Mouse (Mus musculus) kidney, embryonic 14.5 days (tissue): ENCODE results near the gene Phc2. TPM values are rescaled to one million over a fixed set of nuclear protein-coding genes. Genes with fewer than 3 reads are reported as not detected.

ENCODE experiments used
- ATAC-seq: fragments of 200-750 bp; cut with Nextera tagmentation; 2 replicates; pipeline ENCODE4 v1.8.0; 2017; ENCODE audit warnings: moderate number of reproducible peaks, mild to moderate bottlenecking, moderate TSS enrichment, moderate library complexity; ENCODE audit not compliant: low FRiP score, low TSS enrichment
- H3K27ac ChIP-seq: fragments of 300-500 bp; sonication (generic); 2 replicates; pipeline ENCODE4 v1.5.1; 2014; ENCODE audit warnings: low read depth, mild to moderate bottlenecking, low read length, moderate library complexity, mixed read lengths
- H3K27me3 ChIP-seq: fragments of 300-500 bp; sonication (generic); 2 replicates; pipeline ENCODE4 v1.6.1; 2014; ENCODE audit warnings: mild to moderate bottlenecking, low read length; ENCODE audit not compliant: control insufficient read depth, insufficient read depth
- H3K36me3 ChIP-seq: fragments of 300-500 bp; sonication (generic); 2 replicates; pipeline ENCODE4 v1.6.1; 2014; ENCODE audit warnings: low read length, mixed read lengths; ENCODE audit not compliant: control insufficient read depth, insufficient read depth
- H3K4me1 ChIP-seq: fragments of 300-500 bp; sonication (generic); 2 replicates; pipeline ENCODE4 v1.6.1; 2014; ENCODE audit warnings: low read length, mixed read lengths; ENCODE audit not compliant: control insufficient read depth, insufficient read depth
- H3K4me2 ChIP-seq: fragments of 300-500 bp; sonication (generic); replicated peaks from 2 replicates; pipeline ENCODE4 v1.6.1; 2014; ENCODE audit warnings: low read depth, mild to moderate bottlenecking, low read length
- H3K4me3 ChIP-seq: fragments of 300-500 bp; sonication (generic); 2 replicates; pipeline ENCODE4 v1.5.1; 2014; ENCODE audit warnings: mild to moderate bottlenecking, low read length
- H3K9ac ChIP-seq: fragments of 300-500 bp; sonication (generic); 2 replicates; pipeline ENCODE4 v1.6.1; 2014; ENCODE audit warnings: low read depth, mild to moderate bottlenecking, low read length, moderate library complexity
- H3K9me3 ChIP-seq: fragments of 300-500 bp; sonication (generic); 2 replicates; pipeline ENCODE4 v1.6.1; 2016; ENCODE audit warnings: low read length; ENCODE audit not compliant: control insufficient read depth
- WGBS: fragments of 180-500 bp; shearing (Covaris S2); extraction: QIAGEN DNeasy Blood & Tissue Kit; methylation state at CpG from one replicate; pipeline ENCODE4 v1.1.7; 2014; 5-methylcytosine and 5-hydroxymethylcytosine counted together
- polyA plus RNA-seq: library from polyadenylated mRNA; unstranded; fragments of >200 nt; fragmentation: Nextera tagmentation; extraction: Ambion mirVana; gene quantifications from 2 replicates; pipeline ENCODE4 v1.2.1, GENCODE M21; 2014

Phc2 gene
- polyA plus RNA-seq, 1 experiment from 2014 or later = 46.6 TPM

DNA sequence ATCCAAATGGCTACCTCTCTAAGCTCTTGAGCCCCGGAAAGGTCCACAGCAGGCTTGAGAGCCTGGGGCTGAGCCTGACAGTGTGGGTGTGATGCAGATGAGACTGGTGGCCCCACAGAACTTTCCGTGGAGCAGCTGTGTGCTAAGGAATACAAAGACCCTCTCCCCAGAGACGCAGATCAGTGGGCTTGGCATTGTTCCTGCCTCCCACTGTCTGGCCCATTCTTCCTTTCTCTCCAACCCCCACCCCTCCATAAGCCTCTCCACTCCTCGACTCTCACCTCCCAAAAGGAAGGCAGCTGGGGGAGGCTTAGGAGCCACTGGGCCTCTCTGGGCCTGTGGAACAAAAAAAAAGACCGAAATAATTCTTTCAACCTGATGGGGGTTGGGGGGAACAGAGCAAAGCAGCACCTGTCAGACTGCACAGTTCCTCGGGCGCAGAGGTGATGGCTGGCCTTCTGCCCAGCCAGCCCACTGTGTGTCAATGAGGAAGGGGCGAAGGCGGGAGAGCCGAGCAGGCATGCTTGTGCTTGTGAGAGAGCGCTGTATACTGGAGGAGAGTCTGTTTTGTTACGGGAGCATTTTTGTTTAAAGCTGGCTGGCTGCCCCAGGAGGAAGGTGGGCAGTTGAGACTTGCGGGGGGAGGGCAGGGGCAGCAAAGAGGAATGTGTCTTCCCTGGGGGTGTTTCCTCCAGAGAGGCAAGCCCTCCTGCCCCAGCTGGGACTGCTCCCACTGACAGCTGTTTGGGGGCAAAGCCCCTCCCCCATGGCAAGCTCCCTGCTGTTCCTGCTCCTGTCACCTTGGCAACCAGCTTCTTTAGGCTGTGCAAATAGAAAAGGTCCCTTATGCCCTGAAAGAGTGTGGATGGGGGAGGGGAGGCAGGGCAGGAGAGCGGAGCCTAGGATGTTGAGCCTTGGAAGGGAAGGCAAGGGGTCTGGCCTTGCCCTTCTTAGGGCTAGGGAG lies 61.0 kb downstream of the Phc2 start:
- Histone ChIP-seq H3K4me2 (peak overlapping the region; percentile 26), H3K36me3 (no peaks in the 10 kb centered on the region), H3K4me1 (peaks cover 45% of the 10 kb centered on the region), H3K27ac (peak overlapping the region; percentile 80), H3K27me3 (no peaks in the 10 kb centered on the region), H3K4me3 (no peak overlapping the region), H3K9me3 (no peaks in the 10 kb centered on the region), H3K9ac (no peak overlapping the region; the same call in 1 of the 2 replicates)
- ATAC-seq = peak; percentile 85
- 6% methylated on average over 14 of the region's 14 CpGs for WGBS

GRCm38 (mm10) chr4:128716279-128716678 lies 61.8 kb downstream of the Phc2 start:
- 11% methylated on average over 4 of the region's 4 CpGs for WGBS
- Histone ChIP-seq H3K36me3 (no peaks in the 10 kb centered on the region), H3K27ac (peak overlapping the region; percentile 80), H3K4me3 (no peak overlapping the region), H3K4me2 (no peak overlapping the region; the same call in 1 of the 2 replicates), H3K9ac (no peak overlapping the region), H3K4me1 (peaks cover 48% of the 10 kb centered on the region), H3K27me3 (no peaks in the 10 kb centered on the region), H3K9me3 (no peaks in the 10 kb centered on the region)
- ATAC-seq = no peak

- Histone ChIP-seq H3K9ac (no peak overlapping the region), H3K4me1 (peaks cover 46% of the 10 kb centered on the region), H3K36me3 (no peaks in the 10 kb centered on the region), H3K27me3 (no peaks in the 10 kb centered on the region), H3K9me3 (no peaks in the 10 kb centered on the region), H3K27ac (peak overlapping the region; percentile 80; the same call in 1 of the 2 replicates), H3K4me2 (no peak overlapping the region), H3K4me3 (no peak overlapping the region)
- ATAC-seq = no peak
- WGBS = 45% methylated on average over 9 of the region's 9 CpGs
These were observed 62.2 kb downstream of the Phc2 start for GRCm38 (mm10) chr4:128716731-128717130.

DNA sequence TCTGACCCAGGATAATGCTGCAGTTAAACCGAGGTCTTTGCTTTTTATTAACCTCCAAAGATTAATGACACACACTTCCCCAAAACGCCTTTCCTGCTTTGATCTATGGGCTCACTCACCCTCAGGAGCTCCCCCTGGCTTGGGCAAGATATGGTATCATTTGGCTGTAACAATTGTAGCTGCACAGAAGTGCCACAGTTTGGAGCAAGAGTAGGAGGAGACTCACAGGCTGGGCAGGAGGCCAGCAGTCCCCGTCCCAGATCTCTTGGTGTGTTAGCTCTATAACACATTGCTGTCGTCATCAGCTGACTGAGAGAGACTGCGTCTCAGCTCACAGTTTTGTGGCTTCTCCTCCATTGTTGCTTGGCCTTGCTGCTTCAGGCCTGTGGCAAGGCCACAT lies 65.6 kb downstream of the Phc2 start:
- no peaks in the 10 kb centered on the region for H3K36me3 ChIP-seq
- no peak overlapping the region for H3K4me2 ChIP-seq
- peak; percentile 50; the same call in 1 of the 2 replicates for ATAC-seq
- H3K9ac ChIP-seq = no peak overlapping the region
- no peaks in the 10 kb centered on the region for H3K27me3 ChIP-seq
- WGBS = 3% methylated on average over 5 of the region's 5 CpGs
- H3K9me3 ChIP-seq = no peaks in the 10 kb centered on the region
- H3K27ac ChIP-seq = peak overlapping the region; percentile 77
- no peak overlapping the region for H3K4me3 ChIP-seq
- H3K4me1 ChIP-seq = peaks cover 37% of the 10 kb centered on the region

DNA sequence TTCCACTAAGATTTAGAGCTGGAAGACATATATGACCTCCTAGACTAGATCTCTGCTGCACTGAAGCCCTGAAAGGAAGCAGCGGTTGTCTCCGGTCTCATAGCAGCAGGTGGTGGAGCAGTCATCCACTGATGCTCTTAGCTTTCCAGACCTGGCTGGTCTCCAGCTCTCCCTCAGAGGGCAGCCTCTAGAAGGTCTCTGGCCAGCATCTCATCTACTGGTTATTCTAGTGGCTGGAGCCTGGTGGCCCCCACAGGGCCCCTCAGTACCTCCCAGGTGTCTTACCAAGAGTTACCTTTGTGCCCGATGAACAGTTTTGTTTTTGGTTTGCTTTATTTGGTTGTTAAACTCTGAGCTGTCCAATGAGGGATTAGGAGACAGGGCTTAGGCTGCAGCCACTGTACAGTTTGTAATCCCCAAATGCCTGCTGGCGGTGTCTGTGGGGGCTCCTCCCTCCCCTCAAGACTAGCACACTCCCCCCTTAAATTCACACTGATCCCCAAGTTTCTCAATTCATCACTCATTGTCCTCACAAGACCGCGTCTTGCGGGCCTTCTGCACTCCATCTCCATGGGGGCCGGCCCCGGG lies 66.7 kb downstream of the Phc2 start:
- no peak overlapping the region; the same call in 1 of the 2 replicates for H3K27ac ChIP-seq
- no peak for ATAC-seq
- H3K4me1 ChIP-seq = peaks cover 27% of the 10 kb centered on the region
- H3K9me3 ChIP-seq = no peaks in the 10 kb centered on the region
- H3K36me3 ChIP-seq = no peaks in the 10 kb centered on the region
- H3K4me2 ChIP-seq = no peak overlapping the region
- no peak overlapping the region for H3K4me3 ChIP-seq
- 88% methylated on average over 9 of the region's 9 CpGs for WGBS
- H3K27me3 ChIP-seq = no peaks in the 10 kb centered on the region
- no peak overlapping the region for H3K9ac ChIP-seq

- WGBS = 86% methylated on average over 4 of the region's 4 CpGs
- Histone ChIP-seq H3K27me3 (no peaks in the 10 kb centered on the region), H3K4me3 (no peak overlapping the region), H3K4me2 (no peak overlapping the region), H3K9ac (no peak overlapping the region), H3K27ac (no peak overlapping the region), H3K9me3 (no peaks in the 10 kb centered on the region), H3K36me3 (no peaks in the 10 kb centered on the region), H3K4me1 (peaks cover 22% of the 10 kb centered on the region)
- no peak for ATAC-seq
These were observed 67.3 kb downstream of the Phc2 start for GRCm38 (mm10) chr4:128721761-128722160.

DNA sequence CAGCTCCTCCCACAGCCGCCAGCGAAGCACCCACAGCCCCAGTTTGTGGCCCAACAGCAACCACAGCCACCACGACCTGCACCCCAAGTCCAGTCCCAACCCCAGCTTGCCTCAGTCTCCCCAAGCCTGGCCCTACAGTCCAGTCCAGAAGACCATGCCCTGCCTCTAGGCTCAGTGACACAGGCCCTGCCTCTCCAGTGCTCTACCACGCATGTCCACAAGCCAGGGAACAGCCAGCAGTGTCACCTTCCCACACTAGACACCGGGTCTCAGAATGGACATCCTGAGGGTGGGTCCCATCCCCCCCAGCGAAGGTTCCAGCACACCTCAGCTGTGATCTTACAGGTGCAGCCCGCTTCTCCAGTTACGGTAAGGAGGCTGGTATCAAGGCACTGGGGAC lies 68.4 kb downstream of the Phc2 start:
- WGBS = 95% methylated on average over 8 of the region's 8 CpGs
- no peak overlapping the region for H3K9ac ChIP-seq
- no peaks in the 10 kb centered on the region for H3K36me3 ChIP-seq
- no peak overlapping the region for H3K4me2 ChIP-seq
- H3K27me3 ChIP-seq = no peaks in the 10 kb centered on the region
- no peak overlapping the region for H3K27ac ChIP-seq
- no peaks in the 10 kb centered on the region for H3K9me3 ChIP-seq
- no peak overlapping the region for H3K4me3 ChIP-seq
- ATAC-seq = no peak
- H3K4me1 ChIP-seq = peaks cover 24% of the 10 kb centered on the region

DNA sequence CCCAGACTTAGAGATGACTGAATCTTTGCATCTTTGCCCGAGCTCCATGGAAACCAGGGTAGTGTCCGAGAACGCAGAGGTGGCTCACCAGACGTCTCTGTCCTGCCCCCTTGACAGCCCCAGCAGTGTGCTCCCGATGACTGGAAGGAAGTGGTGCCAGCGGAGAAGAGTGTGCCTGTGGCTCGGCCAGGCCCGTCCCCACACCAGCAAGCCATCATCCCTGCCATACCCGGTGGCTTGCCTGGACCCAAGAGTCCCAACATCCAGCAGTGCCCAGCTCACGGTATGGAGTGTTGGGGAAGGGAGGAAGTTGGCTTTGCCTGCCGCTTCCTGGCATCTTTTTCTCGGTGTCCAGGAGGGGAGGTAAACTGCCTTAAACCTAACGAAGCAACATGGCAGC lies 68.9 kb downstream of the Phc2 start:
- Histone ChIP-seq H3K9ac (no peak overlapping the region), H3K4me1 (peaks cover 22% of the 10 kb centered on the region), H3K36me3 (no peaks in the 10 kb centered on the region), H3K27me3 (no peaks in the 10 kb centered on the region), H3K9me3 (no peaks in the 10 kb centered on the region), H3K27ac (no peak overlapping the region), H3K4me3 (no peak overlapping the region), H3K4me2 (no peak overlapping the region)
- ATAC-seq = no peak
- WGBS = 85% methylated on average over 13 of the region's 13 CpGs

GRCm38 (mm10) chr4:128724059-128724458 lies 69.6 kb downstream of the Phc2 start:
- Histone ChIP-seq H3K36me3 (no peaks in the 10 kb centered on the region), H3K4me1 (peaks cover 27% of the 10 kb centered on the region), H3K27me3 (no peaks in the 10 kb centered on the region), H3K4me3 (no peak overlapping the region), H3K9ac (no peak overlapping the region), H3K27ac (no peak overlapping the region), H3K9me3 (no peaks in the 10 kb centered on the region), H3K4me2 (no peak overlapping the region)
- 84% methylated on average over 6 of the region's 7 CpGs for WGBS
- no peak for ATAC-seq
